Mouse (Mus musculus) stomach, embryonic 16.5 days (tissue): ENCODE measurements around the gene Gc. TPM values are rescaled to one million over a fixed set of nuclear protein-coding genes. Genes with fewer than 3 reads are reported as not detected.

ENCODE experiments used
- ATAC-seq: fragments of 200-750 bp; cut with Nextera tagmentation; 2 replicates; pipeline ENCODE4 v1.8.0; 2017; ENCODE audit warnings: moderate number of reproducible peaks, moderate TSS enrichment; ENCODE audit not compliant: insufficient read depth, low FRiP score
- H3K27ac ChIP-seq: fragments of 300-500 bp; sonication (generic); 2 replicates; pipeline ENCODE4 v1.5.1; 2014; ENCODE audit warnings: low read length
- H3K27me3 ChIP-seq: fragments of 300-500 bp; sonication (generic); 2 replicates; pipeline ENCODE4 v1.6.1; 2014; ENCODE audit warnings: low read length, control low read depth, mixed read lengths; ENCODE audit not compliant: control insufficient read depth, insufficient read depth
- H3K36me3 ChIP-seq: fragments of 300-500 bp; sonication (generic); 2 replicates; pipeline ENCODE4 v1.6.1; 2014; ENCODE audit warnings: low read length; ENCODE audit not compliant: control insufficient read depth, insufficient read depth
- H3K4me1 ChIP-seq: fragments of 300-500 bp; sonication (generic); 2 replicates; pipeline ENCODE4 v1.6.1; 2014; ENCODE audit warnings: low read length, control low read depth, mixed read lengths; ENCODE audit not compliant: control insufficient read depth, insufficient read depth
- H3K4me2 ChIP-seq: fragments of 300-500 bp; sonication (generic); 2 replicates; pipeline ENCODE4 v1.6.1; 2014; ENCODE audit warnings: low read depth, low read length, mixed read lengths
- H3K4me3 ChIP-seq: fragments of 300-500 bp; sonication (generic); replicated peaks from 2 replicates; pipeline ENCODE4 v1.5.1; 2014; ENCODE audit warnings: mild to moderate bottlenecking, low read length
- H3K9ac ChIP-seq: fragments of 300-500 bp; sonication (generic); 2 replicates; pipeline ENCODE4 v1.6.1; 2014; ENCODE audit warnings: low read length
- H3K9me3 ChIP-seq: fragments of 300-500 bp; sonication (generic); replicated peaks from 2 replicates; pipeline ENCODE4 v1.6.1; 2016; ENCODE audit warnings: low read length, control low read depth; ENCODE audit not compliant: control insufficient read depth
- WGBS: fragments of 180-500 bp; shearing (Covaris S2); extraction: QIAGEN DNeasy Blood & Tissue Kit; methylation state at CpG from one replicate; pipeline ENCODE4 v1.1.7; 2014; 5-methylcytosine and 5-hydroxymethylcytosine counted together
- polyA plus RNA-seq: library from polyadenylated mRNA; unstranded; fragments of >200 nt; fragmentation: Nextera tagmentation; extraction: Ambion mirVana; gene quantifications from 2 replicates; pipeline ENCODE4 v1.2.1, GENCODE M21; 2015

Gene Gc
- 48.6 and 60.9 TPM in 2 replicates for polyA plus RNA-seq

DNA sequence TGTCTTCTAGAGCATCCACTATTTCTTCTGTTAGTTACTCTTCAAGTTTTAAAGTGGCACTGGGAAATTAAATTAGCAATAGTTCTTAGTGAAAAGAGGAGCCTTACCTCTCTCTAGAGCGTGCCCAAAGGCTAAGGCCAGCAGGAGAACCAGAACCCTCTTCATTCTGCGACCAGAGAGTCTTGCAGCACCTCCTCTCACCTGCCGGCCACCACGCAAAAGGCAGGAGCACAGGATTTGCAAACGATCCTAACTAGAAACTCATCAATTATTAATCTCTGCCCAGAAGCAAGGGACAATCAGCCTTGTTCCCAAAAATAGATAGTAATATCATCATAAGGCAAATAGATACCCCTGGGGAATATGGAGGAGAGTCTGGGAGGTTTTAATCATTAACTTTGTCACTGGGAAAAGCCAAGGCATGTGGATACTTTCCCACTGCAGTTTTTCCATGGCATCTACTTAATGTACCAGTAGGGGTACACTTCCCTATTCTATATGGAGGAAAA lies at the start of gene Gc:
Gene Gc, minus strand, starts transcription at position 345 of the 509 bp plus-strand sequence.
- H3K9me3 ChIP-seq: no peaks in the 10 kb centered on the region
- ATAC-seq: no peak
- H3K4me2 ChIP-seq: no peak within 1 kb of the TSS
- no peak within 1 kb of the TSS for H3K9ac ChIP-seq
- H3K27ac ChIP-seq: no peak within 1 kb of the TSS
- WGBS: 49% methylated on average over 5 of the region's 5 CpGs
- no peaks in the 10 kb centered on the region for H3K27me3 ChIP-seq
- no peak within 1 kb of the TSS; the same call in 1 of the 2 replicates for H3K4me3 ChIP-seq
- no peaks in the 10 kb centered on the region for H3K4me1 ChIP-seq
- H3K36me3 ChIP-seq: no peaks in the 10 kb centered on the region

DNA sequence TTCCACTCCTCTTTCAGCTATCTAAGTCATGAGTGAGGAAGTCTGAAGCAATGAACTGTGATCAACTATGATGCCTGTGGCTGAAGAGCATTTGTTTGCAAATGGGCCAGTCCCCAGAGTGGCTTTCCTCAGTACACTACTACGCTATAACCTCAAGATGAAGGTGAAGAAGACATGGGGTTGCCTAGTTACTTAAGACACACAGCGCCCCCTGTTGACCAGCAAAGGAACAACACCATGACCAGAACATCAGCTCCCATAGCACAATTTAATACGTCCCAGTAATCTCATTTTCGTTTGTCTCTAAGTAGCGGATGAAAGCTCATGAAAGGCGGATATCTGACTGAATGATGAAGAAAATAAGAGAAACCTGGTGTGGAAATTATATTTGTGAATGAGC lies 42.5 kb upstream of the Gc start:
- Histone ChIP-seq H3K27me3 (no peaks in the 10 kb centered on the region), H3K9me3 (no peaks in the 10 kb centered on the region), H3K4me2 (no peak overlapping the region), H3K9ac (no peak overlapping the region), H3K36me3 (no peaks in the 10 kb centered on the region), H3K4me1 (no peaks in the 10 kb centered on the region), H3K4me3 (no peak overlapping the region), H3K27ac (no peak overlapping the region)
- ATAC-seq: no peak
- WGBS: 57% methylated on average over 6 of the region's 6 CpGs

DNA sequence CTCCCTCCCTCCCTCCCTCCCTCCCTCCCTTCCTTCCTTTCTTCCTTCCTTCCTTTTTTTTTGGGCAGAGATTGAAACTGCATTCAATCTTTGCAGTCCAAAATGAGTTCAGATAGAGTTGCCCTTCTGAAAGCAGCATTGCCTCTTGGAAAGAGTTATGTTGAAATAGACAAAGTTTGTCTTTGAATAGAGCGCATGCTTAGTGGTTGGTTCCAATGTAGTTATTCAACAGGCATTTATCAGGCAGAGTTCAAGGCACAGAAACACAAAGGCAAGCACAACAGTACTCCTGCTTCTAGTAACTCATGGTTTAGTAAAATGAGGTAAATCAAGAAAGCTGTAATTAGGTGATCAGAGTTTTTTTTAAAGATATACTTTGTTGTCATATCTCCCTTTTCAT lies 34.9 kb upstream of the Gc start:
- no peak overlapping the region for H3K9ac ChIP-seq
- no peaks in the 10 kb centered on the region for H3K36me3 ChIP-seq
- 87% methylated on average over 1 of the region's 1 CpGs for WGBS
- H3K27ac ChIP-seq: no peak overlapping the region
- no peaks in the 10 kb centered on the region for H3K4me1 ChIP-seq
- no peak overlapping the region for H3K4me2 ChIP-seq
- H3K9me3 ChIP-seq: no peaks in the 10 kb centered on the region
- no peak for ATAC-seq
- H3K27me3 ChIP-seq: no peaks in the 10 kb centered on the region
- no peak overlapping the region for H3K4me3 ChIP-seq

DNA sequence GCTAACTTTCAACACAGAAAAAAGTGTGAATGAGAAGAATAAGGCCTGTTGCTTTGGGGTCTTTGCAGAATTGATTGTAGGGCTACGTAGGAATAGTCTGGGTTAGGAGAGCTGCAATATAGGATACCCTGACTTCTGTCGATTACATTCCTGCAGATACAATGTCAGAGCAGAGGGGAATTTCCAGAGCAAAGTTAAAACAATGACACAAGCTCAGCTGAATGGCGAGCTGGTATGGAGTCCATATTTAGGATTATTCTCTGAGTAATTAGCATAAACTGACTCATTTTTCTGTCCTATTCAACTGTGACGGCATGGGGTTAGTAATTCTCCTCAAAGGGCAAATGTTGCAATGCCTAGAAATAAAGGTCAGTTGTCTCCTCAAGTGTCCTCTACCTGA lies 12.8 kb upstream of the Gc start:
- 80% methylated on average over 4 of the region's 4 CpGs for WGBS

DNA sequence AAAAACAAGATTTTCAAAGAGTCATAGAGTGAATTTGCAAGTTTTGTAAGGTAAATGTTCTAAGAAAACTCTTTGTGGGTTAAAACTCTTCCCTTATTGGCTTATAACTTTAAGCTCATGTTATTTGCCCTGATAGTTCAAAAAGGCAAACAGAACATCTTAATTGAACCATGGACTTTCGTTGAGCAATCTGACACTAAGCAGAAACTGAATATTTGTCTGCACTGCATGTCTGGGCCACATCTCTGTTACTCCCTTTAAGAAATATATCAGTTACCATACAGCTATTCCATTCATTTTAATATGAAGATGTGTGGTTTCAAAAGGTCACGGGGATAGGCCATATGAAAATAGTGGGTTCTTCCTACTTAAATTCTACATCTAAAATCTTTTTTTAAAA lies 10.2 kb upstream of the Gc start:
- H3K4me2 ChIP-seq: no peak overlapping the region
- WGBS: 58% methylated on average over 2 of the region's 2 CpGs

More for the DNA sequence above, 12.8 kb upstream of the Gc start:
- Histone ChIP-seq H3K4me2 (no peak overlapping the region), H3K36me3 (no peaks in the 10 kb centered on the region), H3K9ac (no peak overlapping the region), H3K9me3 (no peaks in the 10 kb centered on the region), H3K27me3 (no peaks in the 10 kb centered on the region), H3K4me3 (no peak overlapping the region), H3K4me1 (no peaks in the 10 kb centered on the region), H3K27ac (no peak overlapping the region)
- ATAC-seq: no peak

DNA sequence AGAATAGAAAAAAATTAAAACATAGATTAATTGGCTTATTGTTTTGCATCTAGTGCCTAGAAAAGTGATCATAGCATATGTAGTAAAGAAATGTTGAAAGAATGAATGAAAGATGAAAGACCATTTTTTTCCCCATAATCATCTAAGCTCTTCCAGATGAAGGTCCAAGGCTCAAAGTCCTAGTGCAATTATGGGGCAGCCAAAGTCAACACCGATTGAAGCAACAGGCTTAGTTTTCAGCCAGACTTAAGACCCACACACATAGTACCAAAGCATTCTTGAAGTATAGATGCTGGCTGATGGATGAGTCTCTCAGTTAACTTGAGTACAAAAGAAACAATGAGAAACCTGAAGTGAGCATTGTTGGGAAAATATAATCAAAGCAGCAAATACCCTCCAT lies 9.3 kb upstream of the Gc start:
- Histone ChIP-seq H3K4me2 (no peak overlapping the region), H3K36me3 (no peaks in the 10 kb centered on the region), H3K4me3 (no peak overlapping the region), H3K27ac (no peak overlapping the region), H3K27me3 (no peaks in the 10 kb centered on the region), H3K9me3 (no peaks in the 10 kb centered on the region), H3K4me1 (no peaks in the 10 kb centered on the region), H3K9ac (no peak overlapping the region)
- WGBS: 82% methylated on average over 1 of the region's 1 CpGs
- no peak for ATAC-seq

More for the DNA sequence above, 10.2 kb upstream of the Gc start:
- H3K36me3 ChIP-seq: no peaks in the 10 kb centered on the region
- H3K27ac ChIP-seq: no peak overlapping the region
- no peaks in the 10 kb centered on the region for H3K9me3 ChIP-seq
- no peaks in the 10 kb centered on the region for H3K27me3 ChIP-seq
- H3K9ac ChIP-seq: no peak overlapping the region
- ATAC-seq: no peak
- no peaks in the 10 kb centered on the region for H3K4me1 ChIP-seq
- no peak overlapping the region for H3K4me3 ChIP-seq

DNA sequence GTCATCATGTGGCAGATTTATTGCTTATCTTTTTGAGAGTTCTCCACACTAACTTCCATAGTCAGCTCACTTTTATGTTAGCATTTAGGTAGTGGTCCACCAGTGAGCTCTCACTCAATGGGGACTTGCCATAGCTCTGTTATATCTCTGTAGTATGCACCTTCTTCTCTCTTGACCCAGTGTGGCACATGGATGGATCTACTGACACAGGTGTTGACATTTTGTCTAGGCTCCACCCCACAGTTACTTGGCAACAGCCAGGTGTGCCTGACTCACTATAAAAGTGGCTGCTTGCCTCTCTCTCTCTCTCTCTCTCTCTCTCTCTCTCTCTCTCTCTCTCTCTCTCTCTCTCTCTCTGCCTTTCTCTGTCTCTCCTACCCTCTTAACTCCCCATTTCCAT lies 8.6 kb upstream of the Gc start:
- Histone ChIP-seq H3K4me1 (no peaks in the 10 kb centered on the region), H3K36me3 (no peaks in the 10 kb centered on the region), H3K4me2 (no peak overlapping the region), H3K4me3 (no peak overlapping the region), H3K9ac (no peak overlapping the region), H3K27me3 (no peaks in the 10 kb centered on the region), H3K27ac (no peak overlapping the region), H3K9me3 (no peaks in the 10 kb centered on the region)
- no peak for ATAC-seq

DNA sequence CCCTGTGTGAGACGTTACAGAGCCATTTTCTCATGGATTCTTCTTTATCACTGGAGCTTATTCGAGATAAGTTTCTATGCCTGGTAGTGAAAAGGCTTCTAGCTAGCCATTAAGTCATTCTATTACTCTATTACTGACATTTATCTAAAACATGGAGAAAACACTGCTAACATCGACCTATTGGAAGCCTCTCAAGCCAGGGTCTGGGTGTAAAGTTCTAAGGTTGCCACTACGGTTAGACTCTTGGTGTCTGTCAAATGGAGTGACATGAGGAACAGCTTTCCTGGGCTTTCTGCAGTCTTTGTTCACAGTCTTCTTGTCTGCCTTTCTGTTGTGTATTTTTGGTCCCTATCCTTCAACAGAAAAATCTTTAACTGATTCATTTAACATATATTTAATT lies 4.1 kb upstream of the Gc start:
- no peaks in the 10 kb centered on the region for H3K27me3 ChIP-seq
- H3K4me2 ChIP-seq: no peak overlapping the region
- no peaks in the 10 kb centered on the region for H3K9me3 ChIP-seq
- H3K9ac ChIP-seq: no peak overlapping the region
- ATAC-seq: no peak
- 71% methylated on average over 4 of the region's 4 CpGs for WGBS
- no peak overlapping the region for H3K4me3 ChIP-seq
- H3K36me3 ChIP-seq: no peaks in the 10 kb centered on the region
- H3K4me1 ChIP-seq: no peaks in the 10 kb centered on the region
- H3K27ac ChIP-seq: no peak overlapping the region

DNA sequence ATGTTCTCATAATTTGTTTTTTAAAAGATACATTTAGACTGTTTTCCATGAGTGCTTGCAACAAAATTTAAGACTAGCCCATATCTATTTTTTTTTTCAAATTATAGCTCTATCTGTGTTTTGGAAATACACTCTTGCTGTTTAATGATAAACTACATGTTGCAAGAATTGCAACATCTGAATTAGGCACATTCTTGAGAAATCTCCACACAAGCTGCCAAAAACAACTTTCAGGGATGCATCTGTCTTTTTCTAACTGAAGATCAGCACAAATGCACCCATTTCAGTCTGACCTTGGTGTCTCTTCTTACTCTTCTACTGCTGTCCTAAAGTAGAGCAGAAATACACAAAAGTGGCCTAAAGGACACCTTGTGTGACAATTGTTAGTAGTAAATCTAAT lies 1.9 kb upstream of the Gc start:
- H3K27me3 ChIP-seq: no peaks in the 10 kb centered on the region
- no peak overlapping the region for H3K4me2 ChIP-seq
- H3K4me1 ChIP-seq: no peaks in the 10 kb centered on the region
- no peak overlapping the region for H3K9ac ChIP-seq
- no peak for ATAC-seq
- no peak overlapping the region for H3K4me3 ChIP-seq
- no peak overlapping the region for H3K27ac ChIP-seq
- H3K36me3 ChIP-seq: no peaks in the 10 kb centered on the region
- H3K9me3 ChIP-seq: no peaks in the 10 kb centered on the region

DNA sequence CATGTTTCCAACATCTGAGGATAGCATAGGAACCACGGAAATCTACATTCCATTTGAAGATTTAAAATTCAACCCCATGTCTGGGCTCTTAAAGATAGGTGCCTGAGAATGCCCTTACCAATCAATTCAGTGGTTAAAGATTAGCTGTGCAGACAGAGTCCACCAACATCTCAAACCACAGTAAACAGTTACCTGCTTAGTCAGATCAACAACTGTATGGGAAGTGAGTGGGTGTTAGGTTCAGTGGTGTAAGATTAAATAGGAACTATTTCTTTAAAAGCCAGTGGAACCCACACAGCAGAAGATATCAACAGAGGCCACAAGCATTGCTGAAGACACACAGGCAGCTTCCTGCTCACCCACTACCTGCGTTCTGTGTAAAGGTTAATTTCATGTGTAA lies 1.3 kb upstream of the Gc start:
- no peaks in the 10 kb centered on the region for H3K36me3 ChIP-seq
- 48% methylated on average over 2 of the region's 2 CpGs for WGBS
- ATAC-seq: no peak
- no peaks in the 10 kb centered on the region for H3K4me1 ChIP-seq
- H3K9ac ChIP-seq: no peak overlapping the region
- no peak overlapping the region for H3K27ac ChIP-seq
- H3K4me3 ChIP-seq: no peak overlapping the region
- no peaks in the 10 kb centered on the region for H3K27me3 ChIP-seq
- no peak overlapping the region for H3K4me2 ChIP-seq
- no peaks in the 10 kb centered on the region for H3K9me3 ChIP-seq
